Mouse (Mus musculus): ENCODE measurements around the gene Mphosph8. TPM values are rescaled to one million over a fixed set of nuclear protein-coding genes. Genes with fewer than 3 reads are reported as not detected.

Gene Mphosph8
- polyA plus RNA-seq, 1 experiment = 38.5 TPM

DNA sequence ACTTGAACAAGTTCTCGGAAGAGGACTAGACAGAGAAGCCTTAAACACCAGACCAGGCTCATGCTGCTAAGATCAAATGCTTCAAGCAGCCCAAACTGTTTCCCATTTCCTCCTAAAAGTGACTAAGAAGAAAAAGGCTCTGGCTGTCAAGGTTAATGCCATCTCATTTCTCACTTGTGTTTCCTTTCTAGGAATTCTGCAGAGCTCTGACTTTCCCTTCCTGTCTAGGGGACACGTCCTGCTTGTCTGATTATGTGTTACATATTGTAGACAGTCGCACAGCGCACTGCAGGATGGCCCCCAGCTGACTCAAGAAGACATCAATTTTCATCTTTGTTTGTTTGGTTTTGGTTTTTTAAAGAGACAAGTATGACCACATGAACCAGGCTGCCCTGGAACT, 37.6 kb downstream of the Mphosph8 start:
- H3K27me3 ChIP-seq (ENCODE audit: control insufficient read depth, insufficient read depth, low read length) = no peaks in the 10 kb centered on the region
- no peak for DNase-seq
- TF ChIP-seq CTCF (IDR thresholded peaks at IDR 0.05; ENCODE audit: borderline replicate concordance, insufficient read depth, low read depth, low read length) = no peak
- TF ChIP-seq POLR2A (IDR thresholded peaks at IDR 0.05; ENCODE audit: borderline replicate concordance, insufficient read depth, low read length) = no peak
- H3K4me3 ChIP-seq (replicated peaks; ENCODE audit: insufficient read depth, low read depth, low read length) = no peak overlapping the region
- no peaks in the 10 kb centered on the region for H3K4me1 ChIP-seq (ENCODE audit: control insufficient read depth, insufficient read depth, low read length)
- H3K27ac ChIP-seq (ENCODE audit: insufficient read depth, low read length) = no peak overlapping the region
- 74% methylated on average over 4 of the region's 4 CpGs for WGBS

DNA sequence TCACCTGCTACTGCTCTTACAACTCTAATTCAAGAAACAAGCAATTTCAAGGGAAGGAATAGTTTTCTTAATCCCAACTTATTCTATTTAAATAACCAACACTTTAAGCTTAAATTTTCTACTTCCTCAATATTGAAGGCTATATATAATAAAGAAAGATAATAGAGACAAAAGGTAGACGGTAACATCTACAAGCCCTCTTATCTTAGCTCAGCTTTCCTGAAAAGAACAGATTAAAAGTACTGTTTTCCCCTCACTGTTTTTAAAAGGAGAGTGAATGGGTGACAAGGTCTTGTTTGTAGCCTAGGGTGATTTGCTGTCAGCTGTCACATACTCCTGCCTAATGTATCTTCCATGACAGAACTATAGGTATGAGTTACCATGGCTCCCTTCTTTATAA, 58.4 kb downstream of the Mphosph8 start:
- no peak for DNase-seq
- H3K27ac ChIP-seq (ENCODE audit: insufficient read depth, low read length) = no peak overlapping the region
- no peaks in the 10 kb centered on the region for H3K27me3 ChIP-seq (ENCODE audit: control insufficient read depth, insufficient read depth, low read length)
- H3K4me3 ChIP-seq (replicated peaks; ENCODE audit: insufficient read depth, low read depth, low read length) = no peak overlapping the region
- 98% methylated on average over 1 of the region's 1 CpGs for WGBS
- TF ChIP-seq CTCF (IDR thresholded peaks at IDR 0.05; ENCODE audit: borderline replicate concordance, insufficient read depth, low read depth, low read length) (no peak), POLR2A (IDR thresholded peaks at IDR 0.05; ENCODE audit: borderline replicate concordance, insufficient read depth, low read length) (no peak)
- no peaks in the 10 kb centered on the region for H3K4me1 ChIP-seq (ENCODE audit: control insufficient read depth, insufficient read depth, low read length)

DNA sequence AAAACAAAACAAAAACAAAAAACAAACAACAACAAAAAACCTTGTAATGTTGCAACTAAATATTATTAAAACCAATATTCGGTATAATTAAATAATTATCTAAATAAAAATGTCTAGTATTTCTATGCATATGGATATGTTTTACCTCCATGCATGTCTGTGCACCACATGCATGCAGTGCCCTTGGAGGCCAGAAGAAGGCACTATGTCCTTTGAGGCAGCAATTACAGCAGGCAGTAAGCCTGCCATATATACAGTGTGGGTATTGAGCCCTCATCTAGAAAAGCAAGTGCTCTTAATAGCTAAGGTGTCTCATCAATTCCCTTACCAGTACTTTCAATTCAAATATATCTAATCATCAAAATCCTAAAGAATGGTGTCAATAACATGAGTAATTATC, 72.1 kb downstream of the Mphosph8 start:
- Histone ChIP-seq H3K27me3 (ENCODE audit: control insufficient read depth, insufficient read depth, low read length) (no peaks in the 10 kb centered on the region), H3K4me3 (replicated peaks; ENCODE audit: insufficient read depth, low read depth, low read length) (no peak overlapping the region), H3K27ac (ENCODE audit: insufficient read depth, low read length) (no peak overlapping the region), H3K4me1 (ENCODE audit: control insufficient read depth, insufficient read depth, low read length) (no peaks in the 10 kb centered on the region)
- TF ChIP-seq POLR2A (IDR thresholded peaks at IDR 0.05; ENCODE audit: borderline replicate concordance, insufficient read depth, low read length) (no peak), CTCF (IDR thresholded peaks at IDR 0.05; ENCODE audit: borderline replicate concordance, insufficient read depth, low read depth, low read length) (no peak)
- no peak for DNase-seq
- WGBS = 95% methylated on average over 1 of the region's 1 CpGs

Other genes starting within 250 kb of the Mphosph8 start
- gene Cenpj, start 92.8 kb upstream of the Mphosph8 start, polyA plus RNA-seq (2012; rRNA removed) = 3.2 and 4.1 TPM in 2 replicates
- gene Parp4, start 92.6 kb upstream of the Mphosph8 start, polyA plus RNA-seq (2012; rRNA removed) = 10.2 and 10.9 TPM in 2 replicates
- 30.8 and 31.5 TPM in 2 replicates for gene Pspc1, start 110.1 kb downstream of the Mphosph8 start, polyA plus RNA-seq (2012; rRNA removed)
- 29.8 and 30.0 TPM in 2 replicates for gene Zmym5, start 143.5 kb downstream of the Mphosph8 start, polyA plus RNA-seq (2012; rRNA removed)
- gene Zmym2, start 218.4 kb downstream of the Mphosph8 start, polyA plus RNA-seq (2012; rRNA removed) = 41.5 and 44.3 TPM in 2 replicates